Mouse (Mus musculus) kidney, embryonic 15.5 days (tissue): ENCODE measurements at regions not wholly inside any gene's neighbourhood (a gene's known extent, or its start where the extent isn't known, plus 50 kb on each side); places are given as distances from the start of the nearest gene placed in this dataset.

Experiments
- ATAC-seq: fragments of 200-750 bp; cut with Nextera tagmentation; replicated peaks from 2 replicates; pipeline ENCODE4 v1.8.0; 2017; ENCODE audit warnings: moderate TSS enrichment; ENCODE audit not compliant: low FRiP score
- H3K27ac ChIP-seq: fragments of 300-500 bp; sonication (generic); 2 replicates; pipeline ENCODE4 v1.5.1; 2015; ENCODE audit warnings: mild to moderate bottlenecking, inconsistent platforms
- H3K27me3 ChIP-seq: fragments of 300-500 bp; sonication (generic); 2 replicates; pipeline ENCODE4 v1.6.1; 2015; ENCODE audit warnings: inconsistent platforms
- H3K36me3 ChIP-seq: fragments of 300-500 bp; sonication (generic); 2 replicates; pipeline ENCODE4 v1.6.1; 2015; ENCODE audit warnings: inconsistent platforms
- H3K4me1 ChIP-seq: fragments of 300-500 bp; sonication (generic); 2 replicates; pipeline ENCODE4 v1.6.1; 2015; ENCODE audit warnings: inconsistent platforms
- H3K4me2 ChIP-seq: fragments of 300-500 bp; sonication (generic); 2 replicates; pipeline ENCODE4 v1.6.1; 2015; ENCODE audit warnings: moderate library complexity, mild to moderate bottlenecking, inconsistent platforms
- H3K4me3 ChIP-seq: fragments of 300-500 bp; sonication (generic); replicated peaks from 2 replicates; pipeline ENCODE4 v1.5.1; 2015; ENCODE audit warnings: mild to moderate bottlenecking, inconsistent platforms
- H3K9ac ChIP-seq: fragments of 300-500 bp; sonication (generic); 2 replicates; pipeline ENCODE4 v1.6.1; 2015; ENCODE audit warnings: mild to moderate bottlenecking, inconsistent platforms
- H3K9me3 ChIP-seq: fragments of 300-500 bp; sonication (generic); replicated peaks from 2 replicates; pipeline ENCODE4 v1.6.1; 2016; ENCODE audit warnings: inconsistent platforms
- WGBS: fragments of 180-500 bp; shearing (Covaris S2); methylation state at CpG from one replicate; pipeline ENCODE4 v1.1.7; 2015; ENCODE audit warnings: mixed read lengths; 5-methylcytosine and 5-hydroxymethylcytosine counted together

GRCm38 (mm10) chr10:7265412-7265811, 53.4 kb upstream of the Cnksr3 start:
- no peak overlapping the region for H3K4me3 ChIP-seq
- no peaks in the 10 kb centered on the region for H3K36me3 ChIP-seq
- H3K4me1 ChIP-seq: peaks cover 5% of the 10 kb centered on the region; the same call in 1 of the 2 replicates
- H3K9me3 ChIP-seq: no peaks in the 10 kb centered on the region
- no peak overlapping the region for H3K27ac ChIP-seq
- no peak overlapping the region for H3K4me2 ChIP-seq
- WGBS: 41% methylated on average over 9 of the region's 9 CpGs
- no peak overlapping the region for H3K9ac ChIP-seq
- ATAC-seq: no peak
- H3K27me3 ChIP-seq: no peaks in the 10 kb centered on the region

GRCm38 (mm10) chr10:7264721-7265120, 52.7 kb upstream of the Cnksr3 start:
- Histone ChIP-seq H3K4me2 (no peak overlapping the region), H3K9me3 (no peaks in the 10 kb centered on the region), H3K4me3 (no peak overlapping the region), H3K9ac (no peak overlapping the region), H3K4me1 (peaks cover 7% of the 10 kb centered on the region; the same call in 1 of the 2 replicates), H3K27ac (no peak overlapping the region), H3K36me3 (no peaks in the 10 kb centered on the region), H3K27me3 (no peaks in the 10 kb centered on the region)
- 88% methylated on average over 4 of the region's 4 CpGs for WGBS
- no peak for ATAC-seq
